Mouse (Mus musculus) heart, postnatal 14 days (tissue): ENCODE measurements around the gene Socs3. TPM values are rescaled to one million over a fixed set of nuclear protein-coding genes. Genes with fewer than 3 reads are reported as not detected.

Experiments
- DNase-seq, 2 experiments: peaks; one replicate each; pipeline ENCODE4 v3.0.0; 2021 to 2022
- intact Hi-C: fragments of 180-260 bp; cut with DNase I; formaldehyde crosslinking; loops from one replicate; pipeline ENCODE4 v1.15.1; 2025
- long read RNA-seq, 2 experiments: library from polyadenylated mRNA; stranded (forward); transcript quantifications; one replicate each; pipeline ENCODE4 v2.0.0; 2021
- total RNA-seq, 2 experiments: library from RNA; stranded (reverse); gene quantifications; 2 replicates each; pipeline ENCODE4 v1.2.3; 2021

The Socs3 gene
- total RNA-seq: 1 to 10 TPM; 4.1 to 5.1 TPM
- long read RNA-seq, experiment 1, transcript Socs3-201 (2 exons, 2,552 nt): major isoform, 9 of 10 reads
- long read RNA-seq, experiment 1, partial matches to known transcripts: 0 of 10 reads
- long read RNA-seq, experiment 1, other reads (novel, unspliced or antisense): 1 of 10 reads
- long read RNA-seq, experiment 2, transcript Socs3-201 (2 exons, 2,552 nt): major isoform, 8 of 9 reads
- long read RNA-seq, experiment 2, partial matches to known transcripts: 0 of 9 reads
- long read RNA-seq, experiment 2, other reads (novel, unspliced or antisense): 1 of 9 reads

- DNase-seq: peak; percentile 94 to 97
- intact Hi-C loops: loop anchor here (1.0 to 5.0 kb wide), 4 partner anchors 15 to 98 kb away; partner anchors contain the start of gene Tha1
These were observed at the start of gene Socs3 for GRCm38 (mm10) chr11:117969945-117970872. Gene Socs3, minus strand, starts transcription at chr11:117970047.

- no peak for DNase-seq
- intact Hi-C loops: no loop called here
These were observed 48.5 kb upstream of the Socs3 start for GRCm38 (mm10) chr11:118018328-118018727.

GRCm38 (mm10) chr11:118015381-118016145, 45.7 kb upstream of the Socs3 start:
- intact Hi-C loops: no loop called here
- no peak for DNase-seq

GRCm38 (mm10) chr11:118014391-118014995, 44.6 kb upstream of the Socs3 start:
- DNase-seq: no peak
- intact Hi-C loops: no loop called here

- no peak for DNase-seq
- intact Hi-C loops: no loop called here
These were observed 43.5 kb upstream of the Socs3 start for GRCm38 (mm10) chr11:118013339-118013738.

GRCm38 (mm10) chr11:118012595-118012994, 42.7 kb upstream of the Socs3 start:
- intact Hi-C loops: no loop called here
- no peak for DNase-seq

- DNase-seq: no peak
- intact Hi-C loops: no loop called here
These were observed 40.2 kb upstream of the Socs3 start for GRCm38 (mm10) chr11:118009865-118010571.

- DNase-seq: no peak
- intact Hi-C loops: no loop called here
These were observed 39.0 kb upstream of the Socs3 start for GRCm38 (mm10) chr11:118008843-118009242.

- DNase-seq: no peak
- intact Hi-C loops: no loop called here
These were observed 38.4 kb upstream of the Socs3 start for GRCm38 (mm10) chr11:118008144-118008805.

- no peak for DNase-seq
- intact Hi-C loops: no loop called here
These were observed 37.8 kb upstream of the Socs3 start for GRCm38 (mm10) chr11:118007460-118008143.

GRCm38 (mm10) chr11:118004217-118004616, 34.4 kb upstream of the Socs3 start:
- intact Hi-C loops: no loop called here

GRCm38 (mm10) chr11:118003718-118004117, 33.9 kb upstream of the Socs3 start:
- intact Hi-C loops: no loop called here
- DNase-seq: no peak

More at GRCm38 (mm10) chr11:118004217-118004616, 34.4 kb upstream of the Socs3 start:
- no peak for DNase-seq

GRCm38 (mm10) chr11:118003176-118003575, 33.3 kb upstream of the Socs3 start:
- intact Hi-C loops: no loop called here
- no peak for DNase-seq

GRCm38 (mm10) chr11:118000565-118001215, 30.8 kb upstream of the Socs3 start:
- DNase-seq: no peak
- intact Hi-C loops: no loop called here

- intact Hi-C loops: no loop called here
- DNase-seq: no peak
These were observed 30.2 kb upstream of the Socs3 start for GRCm38 (mm10) chr11:118000083-118000482.

GRCm38 (mm10) chr11:117999260-117999934, 29.6 kb upstream of the Socs3 start:
- no peak for DNase-seq
- intact Hi-C loops: no loop called here

GRCm38 (mm10) chr11:117998356-117998755, 28.5 kb upstream of the Socs3 start:
- intact Hi-C loops: no loop called here
- DNase-seq: no peak
